Mouse (Mus musculus) left cerebral cortex, adult 8-10 months (tissue): ENCODE measurements around the gene Whamm. TPM values are rescaled to one million over a fixed set of nuclear protein-coding genes. Genes with fewer than 3 reads are reported as not detected.
A peak's percentile ranks its signal among the peaks of the same experiment; 100 is the strongest.

Experiments used
- DNase-seq, 2 experiments: peaks; one replicate each; pipeline ENCODE4 v3.0.0; 2022; ENCODE audit warnings: low spot score in 2 of 2
- total RNA-seq, 4 experiments: library from RNA; stranded (reverse); gene quantifications; 2 replicates each; pipeline ENCODE4 v1.2.4; 2022

The Whamm gene
- total RNA-seq, result 10 to 100 TPM; 13.9 to 21.3 (median 18.9) TPM

DNA sequence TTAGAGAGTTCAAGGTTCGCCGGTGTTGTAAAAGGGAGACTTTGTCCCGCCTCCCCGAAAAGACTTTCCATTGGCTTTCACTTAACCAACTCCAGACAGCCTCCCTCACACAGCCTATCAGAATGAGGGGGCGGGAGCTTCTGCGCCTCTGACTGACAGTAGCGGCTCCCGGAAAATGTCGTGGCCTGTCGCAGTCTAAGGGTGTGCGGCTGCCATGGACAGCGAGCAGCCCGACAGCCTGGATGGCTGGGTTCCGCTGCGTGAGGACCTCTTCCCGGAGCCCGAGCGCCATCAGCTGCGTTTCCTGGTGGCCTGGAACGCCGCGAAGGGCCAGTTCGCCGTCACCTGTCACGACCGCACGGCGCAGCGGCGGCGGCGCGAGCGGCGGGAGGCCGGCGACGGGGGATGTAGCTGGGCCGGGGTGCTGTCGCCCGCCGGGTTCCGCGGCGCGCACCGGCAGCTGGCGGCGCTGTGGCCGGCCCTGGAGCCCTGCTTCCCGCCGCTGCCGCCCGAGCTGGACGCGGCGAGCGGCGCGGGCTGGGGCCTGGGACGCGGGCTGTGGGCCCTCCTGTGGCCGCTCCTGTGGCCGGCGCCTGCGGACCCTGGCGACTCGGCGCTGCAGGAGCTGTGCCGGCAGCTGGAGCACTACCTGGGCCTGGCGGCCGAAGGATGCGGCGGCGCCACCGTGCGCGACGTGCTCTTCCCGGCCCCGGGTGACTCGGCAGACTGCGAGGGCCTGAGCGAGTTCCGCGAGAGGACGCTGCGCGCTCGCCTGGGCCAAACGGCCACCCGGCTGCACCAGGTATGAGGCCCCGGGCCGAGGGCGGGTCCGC lies at the start of gene Whamm:
Gene Whamm (plus strand): TSS at position 159 of the 833 bp plus-strand sequence.
- DNase-seq, result peak; percentile 83 to 93

- peak; percentile 67 to 89 for DNase-seq
Measured at GRCm38 (mm10) chr7:81523008-81523662, 47.9 kb upstream of the Whamm start.

DNA sequence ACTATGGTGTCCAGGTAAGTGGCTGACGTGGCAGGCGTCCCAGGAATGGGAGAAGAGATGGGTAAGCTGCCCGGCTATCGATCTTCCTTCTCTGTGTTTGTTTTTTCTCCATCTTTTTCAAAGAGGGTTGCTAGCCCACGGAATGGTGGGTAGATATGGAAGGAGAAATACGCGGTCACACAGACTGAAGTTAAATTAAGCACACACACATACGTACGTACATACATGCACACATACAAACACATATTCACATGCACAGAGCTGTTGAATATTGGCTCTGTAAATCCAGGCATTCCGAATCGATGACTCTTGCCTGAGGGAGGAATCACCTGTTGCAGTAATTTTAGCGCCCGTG lies 47.4 kb upstream of the Whamm start:
- no peak for DNase-seq

DNA sequence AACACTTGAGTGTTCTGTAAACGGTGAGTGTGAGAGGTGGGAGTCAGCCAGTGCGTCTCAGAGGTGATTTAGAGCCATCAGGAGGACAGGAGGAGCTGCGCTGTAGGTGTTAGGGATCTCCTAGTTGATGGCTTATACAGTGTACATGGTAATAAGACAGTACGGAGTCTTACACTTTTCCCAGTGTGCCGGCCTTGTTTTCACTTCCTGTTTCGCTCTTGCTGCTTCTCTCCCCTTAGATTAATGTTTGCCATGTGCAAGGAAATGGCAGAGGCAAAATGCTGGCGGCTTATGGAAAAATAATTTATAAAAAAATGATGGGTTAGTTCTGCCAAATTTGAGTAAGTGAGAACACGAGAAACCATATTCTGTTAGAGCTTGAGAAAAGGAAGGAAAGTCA lies 42.1 kb upstream of the Whamm start:
- DNase-seq, result no peak

GRCm38 (mm10) chr7:81531462-81531861 lies 39.6 kb upstream of the Whamm start:
- no peak for DNase-seq

DNA sequence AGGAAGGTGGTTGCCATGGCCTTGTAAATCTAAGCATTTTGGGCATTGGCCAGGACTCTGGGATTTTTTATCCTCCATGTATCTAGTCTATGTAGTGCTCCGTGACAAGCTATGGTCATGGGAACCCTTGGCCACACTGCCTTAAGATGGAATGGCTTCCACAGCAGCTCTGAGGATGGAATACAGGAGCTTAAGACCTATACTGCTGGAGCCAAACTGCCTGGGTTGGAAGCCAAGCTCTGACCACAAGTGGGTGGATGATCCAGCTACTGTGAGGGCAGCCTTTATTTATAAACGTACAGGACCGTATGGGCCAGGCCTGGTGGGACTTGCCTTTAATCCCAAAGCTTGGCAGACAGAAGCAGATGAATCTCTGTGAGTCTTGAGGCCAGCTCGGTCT lies 34.6 kb upstream of the Whamm start:
- no peak for DNase-seq

DNA sequence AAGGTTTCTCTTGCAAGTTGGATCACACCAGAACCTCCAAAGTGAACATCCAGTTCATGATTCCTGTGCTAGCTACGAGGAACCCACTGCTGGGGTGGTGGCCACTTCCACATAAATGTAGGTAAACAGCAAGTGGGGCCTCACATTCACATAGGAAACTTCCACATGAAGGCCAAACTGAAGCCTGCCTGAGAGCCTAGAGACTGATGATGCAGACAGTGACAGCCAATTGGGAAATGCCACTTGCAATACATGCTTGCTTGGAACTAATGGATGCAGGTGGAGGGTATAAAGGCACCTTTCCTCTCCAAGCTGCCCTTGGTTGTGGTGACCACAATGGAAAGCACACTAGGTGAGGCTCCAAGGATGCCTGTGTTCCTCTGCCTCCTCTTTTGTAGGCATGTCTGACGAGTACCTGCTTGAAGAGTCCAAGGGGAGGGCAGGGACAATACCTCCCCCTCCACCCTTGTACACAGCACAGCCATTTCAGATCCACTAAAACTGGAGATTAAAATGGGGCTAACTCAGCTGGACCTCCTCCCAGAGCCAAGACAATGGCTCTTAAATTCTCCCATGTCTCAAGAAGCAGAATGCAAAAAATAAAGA lies 32.9 kb upstream of the Whamm start:
- DNase-seq, result no peak

DNA sequence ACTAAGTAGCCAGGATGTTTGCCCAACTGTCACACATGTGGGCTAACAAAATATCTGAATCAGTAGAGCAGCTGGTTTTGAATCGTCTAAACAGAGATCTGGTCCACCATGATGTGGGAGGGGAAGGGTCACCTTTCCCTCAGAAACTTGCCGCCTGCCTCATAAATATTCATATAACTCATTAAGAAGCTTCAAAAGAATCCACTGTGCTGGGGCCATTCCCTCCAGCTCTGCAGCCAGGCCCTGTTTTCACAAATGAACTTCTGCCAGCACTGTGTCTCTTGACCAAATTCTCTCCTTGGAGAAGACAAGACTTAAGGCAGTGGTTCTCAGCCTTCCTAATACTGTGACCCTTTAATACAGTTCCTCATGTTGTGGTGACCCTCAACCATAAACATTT lies 31.5 kb upstream of the Whamm start:
- peak in 1 of 2 experiments; percentile 18 for DNase-seq

- DNase-seq, result no peak
Measured at GRCm38 (mm10) chr7:81540999-81541398, 30.1 kb upstream of the Whamm start.

DNA sequence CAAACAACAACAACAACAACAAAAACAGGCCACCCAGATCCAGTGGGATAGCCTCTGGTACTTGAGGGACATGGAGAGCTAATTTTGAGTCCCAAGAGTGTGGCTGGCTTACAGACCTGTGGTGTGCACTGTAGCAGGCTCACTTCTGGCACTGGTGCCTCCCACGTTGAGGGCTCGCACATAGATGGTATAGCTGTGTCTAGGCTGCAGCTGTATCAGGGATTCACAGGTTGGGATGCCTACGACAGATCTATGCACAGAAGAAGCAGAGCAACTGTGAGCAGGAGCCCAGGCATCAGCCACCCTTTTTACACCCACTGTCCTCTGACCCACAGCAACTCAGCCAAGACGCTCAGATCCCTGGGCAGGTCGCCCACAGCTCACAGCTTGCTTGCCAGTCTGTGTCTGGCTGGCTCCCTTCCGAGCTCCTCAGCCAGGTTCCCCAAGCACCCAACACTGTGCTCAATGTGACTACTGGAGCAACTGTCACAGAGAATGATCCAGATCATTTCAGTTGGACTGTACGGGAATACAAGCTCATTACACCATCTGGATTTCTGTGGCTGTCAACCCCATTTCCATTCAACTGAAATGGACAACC lies 29.0 kb upstream of the Whamm start:
- DNase-seq, result peak in 1 of 2 experiments; percentile 80

GRCm38 (mm10) chr7:81542934-81543333 lies 28.1 kb upstream of the Whamm start:
- DNase-seq, result no peak

- DNase-seq, result no peak
Measured at GRCm38 (mm10) chr7:81548864-81549263, 22.2 kb upstream of the Whamm start.

DNA sequence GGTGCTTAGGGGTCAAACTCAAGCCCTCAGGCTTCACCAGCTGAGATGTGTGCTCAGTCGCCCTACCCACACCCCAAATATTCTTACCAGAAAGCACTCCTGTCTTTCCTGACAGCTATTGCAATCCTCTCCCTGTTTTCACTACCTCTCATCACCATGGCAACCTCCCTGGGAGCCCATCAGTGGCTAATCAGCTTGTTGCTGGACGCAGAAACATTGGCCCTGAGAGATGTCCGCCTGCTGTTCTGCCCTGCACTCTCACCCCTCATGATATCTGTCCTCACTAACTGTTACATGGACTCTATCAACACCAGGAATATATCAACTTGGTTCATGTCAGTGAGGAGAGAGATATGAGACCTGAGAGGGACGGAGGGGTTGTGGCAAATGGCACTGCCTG lies 17.5 kb upstream of the Whamm start:
- DNase-seq, result no peak

GRCm38 (mm10) chr7:81554369-81554768 lies 16.7 kb upstream of the Whamm start:
- DNase-seq, result no peak

DNA sequence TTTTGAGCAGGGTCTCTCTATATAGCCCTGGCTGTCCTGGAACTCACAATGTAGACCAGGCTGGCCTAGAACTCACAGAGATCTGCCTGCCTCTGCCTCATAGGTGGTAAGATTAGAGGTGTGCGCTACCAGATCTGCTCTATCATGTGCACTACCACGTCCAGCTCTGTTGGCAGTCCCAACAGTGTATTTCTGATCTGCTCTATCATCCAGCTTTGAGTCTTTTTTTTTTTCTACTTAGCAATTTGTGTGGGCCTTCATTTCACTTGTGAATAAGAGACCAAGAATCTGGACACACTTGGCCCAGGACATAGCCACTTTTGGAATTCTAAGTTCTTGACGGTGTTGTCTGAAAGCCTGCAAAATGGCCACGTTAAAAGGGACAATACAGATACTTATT lies 14.2 kb upstream of the Whamm start:
- no peak for DNase-seq

DNA sequence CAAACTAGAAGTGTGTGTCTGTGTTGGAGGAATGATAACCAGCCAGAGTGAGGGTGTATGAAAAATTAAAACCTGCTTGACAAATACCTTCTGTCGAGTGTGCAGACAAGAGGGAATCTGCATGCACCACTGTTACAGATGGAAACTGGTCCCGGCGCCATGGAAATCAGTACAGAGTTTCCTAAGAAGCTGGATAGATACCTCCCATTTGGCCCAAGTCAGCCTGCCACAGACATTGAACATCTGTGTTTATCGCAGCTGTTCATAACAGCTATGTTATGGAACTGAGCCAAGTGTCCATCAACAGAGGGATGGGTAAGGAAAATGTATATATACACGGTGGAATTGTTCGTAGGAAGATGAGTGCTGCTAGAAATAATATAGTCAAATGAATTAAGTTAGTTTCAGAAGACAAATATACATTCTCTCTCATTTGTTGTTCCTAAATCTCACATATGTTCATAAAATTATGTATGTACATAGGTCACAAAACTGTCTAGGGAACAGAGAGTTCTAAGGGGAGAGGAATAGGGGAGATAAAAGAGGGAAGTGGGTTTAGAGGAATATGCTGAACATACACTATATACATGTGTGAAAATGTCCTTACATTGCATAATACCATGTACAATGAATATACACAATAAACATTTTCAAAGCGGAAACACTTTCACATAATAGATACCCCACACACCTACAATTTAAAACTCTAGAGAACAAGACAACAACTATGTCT lies 13.6 kb upstream of the Whamm start:
- no peak for DNase-seq

DNA sequence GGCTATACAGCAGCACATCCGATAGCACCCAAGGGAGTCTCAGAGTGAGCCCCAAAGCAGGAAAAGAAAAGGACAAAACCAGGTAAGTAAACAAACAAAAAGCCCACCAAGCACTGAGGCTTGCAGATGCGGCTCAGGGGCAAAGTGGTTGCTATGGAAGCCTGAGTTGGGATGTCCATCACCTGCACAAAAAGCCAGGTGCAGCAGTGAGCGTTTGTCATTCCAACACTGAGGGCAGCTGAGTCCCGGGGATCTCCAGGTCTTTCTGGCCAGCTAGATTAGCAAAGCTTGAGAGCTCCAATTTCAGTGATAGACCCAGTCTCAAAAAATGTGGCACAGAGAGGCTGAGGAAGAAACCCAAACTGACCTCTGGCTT lies 13.1 kb upstream of the Whamm start:
- DNase-seq, result no peak

- DNase-seq, result no peak
Measured at GRCm38 (mm10) chr7:81559231-81559980, 11.7 kb upstream of the Whamm start.

- no peak for DNase-seq
Measured at GRCm38 (mm10) chr7:81560101-81561049, 10.7 kb upstream of the Whamm start.

DNA sequence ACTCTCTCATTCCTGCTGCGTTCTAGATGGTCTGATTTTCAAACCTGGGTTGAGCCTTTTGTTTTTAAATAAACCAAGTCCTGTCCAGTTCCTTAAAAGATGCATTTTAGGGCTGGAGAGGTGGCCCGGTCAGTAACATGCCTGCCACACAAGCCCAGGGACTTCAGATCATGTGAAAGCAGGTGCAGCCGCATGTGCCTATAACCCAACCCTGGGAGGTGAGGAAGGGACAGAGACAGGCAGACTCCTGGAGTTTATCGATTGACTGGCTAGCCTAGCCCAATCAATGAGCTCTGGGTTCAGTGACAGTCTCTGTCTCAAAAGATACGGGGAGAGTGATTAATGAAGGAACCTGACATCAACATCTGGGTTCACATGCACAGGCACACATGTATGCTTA lies 9.9 kb upstream of the Whamm start:
- no peak for DNase-seq
